Comparison of ENCODE assay signal across 24 mouse cellular contexts in genomic region chr9:97852859-97853258, GRCm38 (mm10).
"Had no signal": no experiment of that assay in that cellular context is flagged by ENCODE, and none has a peak within 500 bp of the region (broad histone marks: within the 10 kb centered on the region; RNA-seq: fewer than 3 reads in every experiment).

No protein-coding gene starts in this region.

- ATAC-seq: hindbrain, postnatal 0 days; intestine, postnatal 0 days had no signal

- H3K9ac ChIP-seq: heart, embryonic 13.5 days; heart, embryonic 15.5 days; hindbrain, embryonic 13.5 days; hindbrain, embryonic 15.5 days; limb, embryonic 12.5 days; liver, embryonic 14.5 days had no signal

- H3K36me3 ChIP-seq: heart, embryonic 13.5 days; heart, embryonic 15.5 days; hindbrain, embryonic 13.5 days; hindbrain, embryonic 15.5 days; limb, embryonic 10.5 days; limb, embryonic 12.5 days had no signal

- H3K27ac ChIP-seq: heart, adult 2 months; heart, embryonic 13.5 days; heart, embryonic 15.5 days; hindbrain, embryonic 13.5 days; hindbrain, embryonic 15.5 days; hindbrain, postnatal 0 days; layer of hippocampus, adult 2 months; left cerebral cortex, adult 2 months; limb, embryonic 10.5 days; limb, embryonic 12.5 days; liver, embryonic 14.5 days had no signal

- H3K4me2 ChIP-seq: heart, embryonic 11.5 days; heart, embryonic 13.5 days; heart, embryonic 15.5 days; hindbrain, embryonic 13.5 days; hindbrain, embryonic 15.5 days; limb, embryonic 12.5 days; liver, embryonic 11.5 days had no signal

- H3K27me3 ChIP-seq: heart, embryonic 13.5 days; heart, embryonic 15.5 days; hindbrain, embryonic 13.5 days; hindbrain, embryonic 15.5 days; limb, embryonic 12.5 days had no signal

- DNase-seq: gastrocnemius, postnatal 14 days; gastrocnemius, postnatal 36 days; heart, adult 2 months; heart, postnatal 14 days; heart, postnatal 36 days; kidney, adult 18-20 months; kidney, adult 8-10 months; kidney, postnatal 10 days; kidney, postnatal 25 days; kidney, postnatal 4 days; liver had no signal

- H3K4me1 ChIP-seq: limb, embryonic 10.5 days had no signal

- H3K9me3 ChIP-seq: heart, embryonic 13.5 days; heart, embryonic 15.5 days; hindbrain, embryonic 13.5 days; hindbrain, embryonic 15.5 days; limb, embryonic 10.5 days; limb, embryonic 12.5 days had no signal

- H3K4me3 ChIP-seq: heart, adult 2 months; heart, embryonic 13.5 days; heart, embryonic 15.5 days; hindbrain, embryonic 13.5 days; hindbrain, embryonic 15.5 days; layer of hippocampus, adult 2 months; left cerebral cortex, adult 2 months; limb, embryonic 10.5 days; limb, embryonic 12.5 days had no signal
